Mouse (Mus musculus) kidney, embryonic 15.5 days (tissue): ENCODE results near the gene Actg2. TPM values are rescaled to one million over a fixed set of nuclear protein-coding genes. Genes with fewer than 3 reads are reported as not detected.

Source experiments
- ATAC-seq: fragments of 200-750 bp; cut with Nextera tagmentation; replicated peaks from 2 replicates; pipeline ENCODE4 v1.8.0; 2017; ENCODE audit warnings: moderate TSS enrichment; ENCODE audit not compliant: low FRiP score
- H3K27ac ChIP-seq: fragments of 300-500 bp; sonication (generic); 2 replicates; pipeline ENCODE4 v1.5.1; 2015; ENCODE audit warnings: mild to moderate bottlenecking, inconsistent platforms
- H3K27me3 ChIP-seq: fragments of 300-500 bp; sonication (generic); 2 replicates; pipeline ENCODE4 v1.6.1; 2015; ENCODE audit warnings: inconsistent platforms
- H3K36me3 ChIP-seq: fragments of 300-500 bp; sonication (generic); 2 replicates; pipeline ENCODE4 v1.6.1; 2015; ENCODE audit warnings: inconsistent platforms
- H3K4me1 ChIP-seq: fragments of 300-500 bp; sonication (generic); 2 replicates; pipeline ENCODE4 v1.6.1; 2015; ENCODE audit warnings: inconsistent platforms
- H3K4me2 ChIP-seq: fragments of 300-500 bp; sonication (generic); 2 replicates; pipeline ENCODE4 v1.6.1; 2015; ENCODE audit warnings: moderate library complexity, mild to moderate bottlenecking, inconsistent platforms
- H3K4me3 ChIP-seq: fragments of 300-500 bp; sonication (generic); replicated peaks from 2 replicates; pipeline ENCODE4 v1.5.1; 2015; ENCODE audit warnings: mild to moderate bottlenecking, inconsistent platforms
- H3K9ac ChIP-seq: fragments of 300-500 bp; sonication (generic); 2 replicates; pipeline ENCODE4 v1.6.1; 2015; ENCODE audit warnings: mild to moderate bottlenecking, inconsistent platforms
- H3K9me3 ChIP-seq: fragments of 300-500 bp; sonication (generic); replicated peaks from 2 replicates; pipeline ENCODE4 v1.6.1; 2016; ENCODE audit warnings: inconsistent platforms
- WGBS: fragments of 180-500 bp; shearing (Covaris S2); methylation state at CpG from one replicate; pipeline ENCODE4 v1.1.7; 2015; ENCODE audit warnings: mixed read lengths; 5-methylcytosine and 5-hydroxymethylcytosine counted together
- polyA plus RNA-seq: library from polyadenylated mRNA; unstranded; fragments of >200 nt; fragmentation: Nextera tagmentation; extraction: Ambion mirVana; gene quantifications from 2 replicates; pipeline ENCODE4 v1.2.1, GENCODE M21; 2015

Gene Actg2
- polyA plus RNA-seq, 1 experiment from 2014 or later, result 130 TPM

DNA sequence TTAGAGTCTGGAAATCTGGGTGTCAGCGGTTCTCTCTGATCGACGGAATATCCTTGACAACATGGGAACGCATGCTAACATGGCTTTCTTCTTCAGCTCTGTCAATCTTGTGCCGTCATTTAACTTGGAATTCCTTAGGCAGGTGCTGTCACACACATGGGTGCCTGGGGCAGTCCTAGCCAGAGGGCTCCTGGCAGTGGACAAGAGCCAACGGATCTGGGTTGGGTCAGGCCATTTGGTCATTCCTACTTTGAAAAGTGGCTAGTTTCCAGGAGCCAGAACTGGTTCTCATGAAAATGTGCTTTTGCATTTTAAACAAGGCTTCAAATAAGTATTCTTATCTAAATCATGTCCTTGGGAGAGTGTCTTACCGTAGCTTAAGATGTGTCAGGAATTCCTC is 64.3 kb downstream of the Actg2 start:
- no peak overlapping the region for H3K9ac ChIP-seq
- WGBS, result 85% methylated on average over 7 of the region's 7 CpGs

DNA sequence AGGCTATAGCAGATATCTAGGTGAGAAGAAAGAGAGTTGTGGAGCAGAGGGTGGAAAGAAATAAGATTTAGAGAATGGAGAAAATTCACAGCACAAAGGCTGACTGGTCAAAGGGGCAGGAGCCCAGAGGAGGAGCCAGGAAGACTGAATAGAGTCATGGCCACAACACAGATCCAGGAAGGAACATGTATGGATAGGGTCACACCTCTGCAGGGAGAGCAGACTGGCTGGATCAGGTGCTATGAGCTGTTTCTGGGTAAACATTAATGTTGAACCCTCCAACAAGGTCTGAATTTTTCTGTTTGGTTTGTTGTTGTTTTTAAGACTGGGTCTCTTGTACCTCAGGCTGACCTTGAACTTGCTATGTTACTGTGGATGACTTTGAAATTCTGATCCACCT is 72.1 kb downstream of the Actg2 start:
- peaks cover 12% of the 10 kb centered on the region for H3K4me1 ChIP-seq
- no peak overlapping the region for H3K27ac ChIP-seq

More for the DNA sequence above, 64.3 kb downstream of the Actg2 start:
- ATAC-seq, result no peak
- H3K9me3 ChIP-seq, result no peaks in the 10 kb centered on the region
- no peaks in the 10 kb centered on the region for H3K36me3 ChIP-seq
- no peak overlapping the region for H3K27ac ChIP-seq
- H3K4me1 ChIP-seq, result 0 out of 2 replicates have a peak, but pooled peaks cover 3% of the 10 kb centered on the region
- no peaks in the 10 kb centered on the region for H3K27me3 ChIP-seq
- H3K4me2 ChIP-seq, result no peak overlapping the region
- H3K4me3 ChIP-seq, result no peak overlapping the region

More for the DNA sequence above, 72.1 kb downstream of the Actg2 start:
- ATAC-seq, result no peak
- no peaks in the 10 kb centered on the region for H3K27me3 ChIP-seq
- H3K4me2 ChIP-seq, result no peak overlapping the region
- H3K9me3 ChIP-seq, result no peaks in the 10 kb centered on the region
- no peaks in the 10 kb centered on the region for H3K36me3 ChIP-seq
- no peak overlapping the region for H3K4me3 ChIP-seq
- H3K9ac ChIP-seq, result no peak overlapping the region

Other genes with a start within 250 kb of the Actg2 start
- gene Mthfd2, start 210.4 kb downstream of the Actg2 start, polyA plus RNA-seq, result 39.7 and 44.9 TPM in 2 replicates
- gene Mob1a, start 210.2 kb downstream of the Actg2 start, polyA plus RNA-seq, result 69.6 and 70.6 TPM in 2 replicates
- gene Bola3, start 187.1 kb downstream of the Actg2 start, polyA plus RNA-seq, result 145 and 149 TPM in 2 replicates
- 51.0 and 51.4 TPM in 2 replicates for gene Tet3, start 77.2 kb downstream of the Actg2 start, polyA plus RNA-seq
- 75.6 and 83.8 TPM in 2 replicates for gene Dguok, start 29.3 kb downstream of the Actg2 start, polyA plus RNA-seq
- 22.0 and 25.1 TPM in 2 replicates for gene Stambp, start 36.5 kb upstream of the Actg2 start, polyA plus RNA-seq
- 0.18 TPM in 1 of 2 replicates, not detected in the other for gene Clec4f, start 119.9 kb upstream of the Actg2 start, polyA plus RNA-seq
- not detected in 2 replicates for gene Cd207, start 141.6 kb upstream of the Actg2 start, polyA plus RNA-seq
- gene Vax2, start 175.0 kb upstream of the Actg2 start, polyA plus RNA-seq, result not detected in 2 replicates
- 7.0 and 8.1 TPM in 2 replicates for gene Atp6v1b1, start 206.7 kb upstream of the Actg2 start, polyA plus RNA-seq
- gene Ankrd53, start 226.4 kb upstream of the Actg2 start, polyA plus RNA-seq, result not detected in 2 replicates
- gene Tex261, start 239.5 kb upstream of the Actg2 start, polyA plus RNA-seq, result 79.7 and 86.7 TPM in 2 replicates